Mouse (Mus musculus): ENCODE measurements at regions not wholly inside any gene's neighbourhood (a gene's known extent, or its start where the extent isn't known, plus 50 kb on each side); places are given as distances from the start of the nearest gene placed in this dataset.

DNA sequence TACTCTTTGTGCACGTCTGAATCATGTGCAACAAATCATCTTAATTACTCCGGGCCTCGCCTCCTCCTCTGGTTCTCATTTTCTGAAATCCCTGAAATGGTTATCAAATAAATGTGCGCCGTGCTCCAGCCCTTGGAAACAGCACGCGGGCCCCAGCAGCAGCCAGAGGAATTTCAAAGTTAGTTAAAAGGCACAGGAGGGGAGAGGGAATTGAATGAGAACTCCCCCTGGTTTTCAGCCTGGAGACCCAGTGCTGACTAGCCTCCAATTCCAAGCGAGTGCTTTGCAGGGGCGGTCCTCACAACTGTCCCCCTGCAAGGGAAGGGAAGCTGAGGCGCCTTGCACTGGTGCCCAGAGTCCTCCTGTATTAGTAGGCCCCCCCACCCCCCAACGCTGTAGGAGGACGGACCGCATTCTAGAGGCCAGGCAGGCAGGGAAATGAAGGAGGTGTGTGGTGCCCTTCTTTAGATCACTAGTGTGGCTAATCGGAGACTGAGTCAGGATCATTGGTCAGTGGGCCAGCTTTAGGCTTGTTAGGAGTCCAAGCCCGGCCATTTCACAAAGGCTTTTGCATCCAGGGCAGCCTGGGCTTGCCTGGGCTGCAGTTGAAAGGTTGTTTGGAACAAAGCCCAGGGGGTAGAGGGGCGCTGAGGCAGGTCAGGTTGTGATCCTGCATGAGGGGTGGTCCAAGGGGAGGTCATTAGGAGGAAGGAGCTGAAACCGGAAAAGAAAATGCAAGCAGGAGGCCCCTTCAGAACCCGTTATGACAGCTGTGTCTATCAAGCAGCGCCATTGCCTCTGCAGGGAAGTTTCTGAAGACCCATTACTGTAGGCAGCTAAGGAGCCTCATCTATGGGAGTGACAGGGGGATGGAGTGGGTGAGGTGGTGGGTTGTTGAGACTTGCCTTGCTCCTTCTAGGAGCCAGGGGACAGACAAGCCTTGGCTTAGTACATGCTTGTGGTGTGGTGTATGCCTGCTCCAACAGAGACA lies 80.3 kb upstream of the Igfbp7 start:
- peak; percentile 44 for DNase-seq (ENCODE audit: extremely low spot score, low spot score)

DNA sequence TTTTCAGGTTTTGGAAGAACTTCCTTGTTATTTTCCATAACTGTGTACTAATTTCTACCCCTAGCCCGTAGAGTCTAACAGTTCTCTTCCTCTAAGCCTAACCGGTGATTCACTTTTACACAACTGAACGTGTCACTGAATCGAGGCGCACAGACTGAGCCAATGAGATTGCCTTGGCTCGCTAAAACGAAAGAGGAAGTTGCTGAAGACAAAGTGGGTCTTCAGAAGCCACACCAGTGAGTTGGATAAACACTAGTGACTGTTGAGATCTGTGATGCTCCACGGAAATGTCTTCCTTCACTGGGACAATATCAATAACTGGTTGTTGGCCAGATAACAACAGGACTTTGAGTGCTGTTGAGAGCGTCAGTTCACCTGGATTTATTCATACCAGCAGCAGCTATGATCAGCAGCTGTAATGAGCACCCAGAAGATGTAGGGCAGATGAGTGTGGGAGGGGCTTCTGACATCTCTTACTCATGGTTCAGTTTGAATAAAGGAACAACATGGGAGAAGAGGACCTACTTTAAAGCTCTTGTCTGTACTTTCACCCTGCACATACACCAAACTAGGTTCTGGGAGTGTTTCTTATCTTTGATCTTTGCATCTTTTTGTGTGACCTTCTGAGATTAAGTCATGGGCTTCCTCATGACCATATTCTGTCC lies 75.3 kb upstream of the Igfbp7 start:
- DNase-seq (ENCODE audit: extremely low spot score, low spot score): no peak

DNA sequence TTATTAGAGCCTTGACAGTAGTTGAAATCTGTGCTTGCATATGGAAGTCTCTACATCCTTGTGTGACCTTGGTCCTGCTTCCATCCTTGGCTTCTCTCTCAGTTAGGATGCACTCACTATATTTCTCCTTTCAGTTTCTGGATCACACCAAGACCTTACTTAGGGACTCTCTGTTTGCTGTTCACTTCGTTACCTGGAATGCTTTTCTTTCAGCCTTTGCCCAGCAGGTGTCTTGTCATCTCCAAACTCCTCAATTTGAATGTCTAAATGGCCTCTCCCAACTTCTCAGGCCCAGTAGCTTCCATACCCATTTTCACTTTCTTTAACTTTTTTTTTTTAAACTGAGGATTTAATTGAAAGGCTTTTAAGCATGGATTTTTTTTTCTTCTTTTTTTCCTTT lies 74.0 kb upstream of the Igfbp7 start:
- DNase-seq (ENCODE audit: extremely low spot score, low spot score): no peak

DNA sequence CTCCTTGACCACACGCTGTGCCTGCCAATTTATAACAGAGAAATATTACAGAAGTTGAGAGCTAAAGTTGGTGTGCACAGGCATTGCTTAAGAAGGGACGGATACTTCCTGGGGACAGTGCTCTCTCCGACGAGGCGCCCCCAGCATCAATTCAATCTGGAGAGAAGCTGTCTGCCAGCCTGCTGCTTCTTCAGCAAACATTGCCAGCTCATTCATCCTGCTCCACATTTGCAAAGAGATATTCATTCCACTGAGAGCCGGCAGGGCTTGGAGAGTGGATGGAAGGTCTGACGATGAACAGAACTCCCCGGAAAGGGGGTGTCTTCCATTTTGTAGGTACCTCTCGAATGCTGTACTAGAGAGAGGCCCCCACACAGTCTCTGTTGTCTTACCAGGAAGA lies 70.0 kb upstream of the Igfbp7 start:
- no peak for DNase-seq (ENCODE audit: extremely low spot score, low spot score)

DNA sequence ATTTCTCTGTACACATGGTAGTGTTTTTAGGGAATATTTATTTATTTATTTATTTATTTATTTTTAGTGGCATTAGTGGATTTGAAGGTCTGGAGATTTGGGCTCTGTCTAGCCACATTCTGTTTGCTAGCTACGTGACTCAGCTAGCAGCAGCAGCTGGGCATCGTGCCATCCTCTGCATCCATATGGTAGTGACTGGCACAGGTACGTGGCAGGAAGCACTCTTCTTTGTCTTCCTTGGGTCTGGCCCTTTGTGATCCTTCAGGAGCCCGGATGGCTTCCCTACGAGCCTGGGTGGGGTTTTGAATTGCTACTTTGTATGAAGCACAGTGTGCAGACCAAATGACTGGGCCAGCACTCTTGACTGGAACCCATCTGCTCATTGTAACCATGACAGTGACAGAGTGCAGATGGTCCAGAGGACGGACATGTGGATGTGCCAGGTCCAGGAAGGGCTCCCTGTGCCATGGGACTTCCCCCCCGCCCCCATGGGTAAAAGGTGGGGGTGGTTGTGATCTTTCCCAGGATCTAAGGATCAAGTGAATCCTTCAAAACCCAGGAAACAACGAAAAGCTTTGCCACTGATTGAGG lies 66.2 kb upstream of the Igfbp7 start:
- no peak for DNase-seq (ENCODE audit: extremely low spot score, low spot score)

DNA sequence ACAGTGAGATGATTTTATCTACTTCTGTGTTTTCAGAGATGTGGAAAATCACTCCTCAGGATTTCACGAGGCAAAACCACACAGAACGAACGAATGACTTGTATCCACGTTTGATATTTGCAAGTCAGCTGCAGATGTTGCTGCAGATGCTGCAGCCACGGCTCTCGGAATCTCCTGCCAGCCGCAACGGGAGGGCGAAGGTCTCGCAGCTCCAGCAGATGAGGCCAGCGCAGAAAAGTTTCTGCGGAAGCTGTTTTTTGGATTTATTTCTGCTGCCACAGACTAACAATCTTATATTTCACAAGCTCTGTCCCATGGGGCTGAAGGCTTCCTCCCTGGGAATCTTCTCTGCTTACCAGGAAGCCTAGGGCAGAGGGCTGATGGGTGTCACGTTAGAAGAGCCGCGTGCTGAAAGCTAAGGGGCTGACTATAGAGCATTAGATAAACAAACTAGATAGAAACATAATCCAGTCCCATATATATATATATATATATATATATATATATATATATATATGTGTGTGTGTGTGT lies 61.5 kb upstream of the Igfbp7 start:
- no peak for DNase-seq (ENCODE audit: extremely low spot score, low spot score)

DNA sequence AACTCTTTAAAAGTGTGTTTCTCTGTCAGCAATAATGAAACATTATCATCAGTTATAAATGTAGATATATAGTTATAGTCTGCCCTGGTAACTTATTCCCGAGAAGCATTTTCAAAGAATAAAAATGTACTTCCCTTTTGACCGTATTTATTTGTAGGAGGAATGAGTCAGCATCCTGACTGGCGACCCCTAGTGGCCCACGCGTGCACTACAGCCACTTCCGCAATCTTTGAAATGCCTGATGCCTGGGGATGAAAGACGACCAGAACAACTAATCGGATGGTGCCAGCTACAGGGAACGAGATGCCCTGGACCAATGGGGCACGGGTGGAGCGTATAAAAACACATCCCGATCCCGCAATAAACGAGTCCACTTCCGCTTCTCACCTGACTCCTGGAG lies 60.6 kb upstream of the Igfbp7 start:
- DNase-seq (ENCODE audit: extremely low spot score, low spot score): peak; percentile 48

DNA sequence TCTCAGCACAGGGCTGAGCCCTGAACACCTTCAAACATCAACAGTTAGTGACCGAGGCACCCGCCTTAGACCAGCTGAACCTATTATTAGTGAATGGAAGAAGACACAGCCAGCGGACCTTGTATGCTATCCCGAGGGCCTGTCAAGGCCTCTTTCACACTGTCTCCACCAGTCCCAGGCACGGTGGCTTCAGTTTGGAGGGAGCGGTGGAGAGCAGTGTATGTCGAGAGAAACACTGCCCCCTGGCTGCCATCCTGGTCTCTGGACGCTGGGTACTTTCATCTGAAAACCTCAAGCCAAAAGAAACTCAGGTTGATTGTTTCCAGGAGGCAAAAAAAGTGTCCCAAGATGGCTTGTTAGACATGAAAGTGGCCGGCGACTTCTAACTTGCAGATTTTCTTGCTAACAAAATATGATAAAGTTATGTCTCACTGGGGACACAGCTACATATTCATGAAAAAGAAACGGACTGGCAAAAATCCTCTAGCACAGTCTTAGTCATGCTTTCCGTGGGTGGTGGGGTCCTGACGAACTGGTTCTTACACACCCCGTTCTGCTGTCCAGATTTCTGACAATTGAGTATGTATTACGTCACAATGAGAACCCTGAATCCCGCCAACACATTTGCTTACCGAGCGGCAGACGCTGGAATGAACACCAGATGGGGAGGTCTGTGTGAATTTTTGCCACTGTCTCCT lies 57.2 kb upstream of the Igfbp7 start:
- peak; percentile 34 for DNase-seq (ENCODE audit: extremely low spot score, low spot score)

DNA sequence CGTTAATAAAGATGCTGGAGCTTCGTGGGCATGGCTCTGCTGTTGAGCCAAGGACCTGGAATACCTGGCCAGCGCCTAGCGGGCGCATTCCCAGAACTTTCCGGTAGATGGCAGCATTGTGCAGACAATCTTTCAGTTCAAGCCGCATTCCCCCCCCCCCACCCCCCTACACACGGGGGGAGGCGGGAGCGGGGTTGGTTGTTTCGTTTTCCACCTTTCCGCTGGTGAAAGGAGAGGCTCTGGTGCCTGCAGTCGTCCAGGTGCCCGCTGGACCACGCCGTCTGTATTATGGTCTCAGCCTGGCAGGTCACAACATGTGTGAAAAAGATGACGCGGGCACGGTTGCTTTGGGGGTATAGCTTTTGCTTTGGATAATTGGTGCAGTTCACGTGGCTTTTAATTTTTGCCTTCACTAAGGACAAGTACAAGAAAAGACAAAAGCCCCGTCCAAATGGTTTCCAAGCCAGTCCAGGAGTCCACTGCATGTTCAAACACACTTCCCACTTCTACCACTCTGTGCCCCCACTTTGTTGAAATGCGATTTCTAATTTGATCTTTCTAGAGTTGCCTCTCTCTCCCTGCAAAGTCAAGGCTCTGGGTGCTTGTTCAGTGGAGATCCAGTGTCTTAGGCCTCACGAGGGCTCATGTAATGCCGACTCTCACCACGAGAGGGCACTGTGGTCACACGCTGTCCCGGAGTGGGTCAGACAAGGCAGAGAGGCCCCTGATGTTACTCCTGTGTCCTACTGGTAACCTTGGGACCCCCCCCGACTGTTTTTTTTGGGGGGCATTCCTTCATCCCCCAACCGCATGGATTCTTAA lies 52.3 kb upstream of the Igfbp7 start:
- peak; percentile 99 for DNase-seq (ENCODE audit: extremely low spot score, low spot score)
